Mouse (Mus musculus): ENCODE data around the gene Hsf2bp.

The Hsf2bp gene

DNA sequence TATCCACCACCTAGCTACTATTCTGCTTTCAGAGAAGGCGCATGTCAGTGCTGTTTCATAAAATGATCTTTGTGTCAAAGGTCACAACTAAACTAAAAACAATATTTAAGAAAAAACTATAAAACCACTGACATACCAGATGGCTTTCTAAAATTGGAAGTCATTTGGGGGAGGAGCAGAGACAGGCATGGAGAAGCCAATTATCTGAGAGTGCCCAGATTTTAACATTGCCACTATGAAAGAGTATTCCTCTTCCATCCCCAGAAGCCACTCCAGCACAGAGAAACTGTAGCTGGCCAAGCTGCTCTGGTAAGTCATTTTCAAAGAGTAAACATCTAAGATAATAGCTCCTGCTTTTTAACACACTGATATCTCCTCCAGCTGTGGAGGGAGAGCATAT lies 49.2 kb downstream of the Hsf2bp start:
- in situ Hi-C loops (cut with MboI, MseI), result loop anchor here (5.0 kb wide), 1 partner anchor 100 kb away; no protein-coding TSS in a partner anchor

- in situ Hi-C loops (cut with MboI, MseI), result no loop called here
These were observed 52.7 kb downstream of the Hsf2bp start for GRCm38 (mm10) chr17:31983491-31983890.

DNA sequence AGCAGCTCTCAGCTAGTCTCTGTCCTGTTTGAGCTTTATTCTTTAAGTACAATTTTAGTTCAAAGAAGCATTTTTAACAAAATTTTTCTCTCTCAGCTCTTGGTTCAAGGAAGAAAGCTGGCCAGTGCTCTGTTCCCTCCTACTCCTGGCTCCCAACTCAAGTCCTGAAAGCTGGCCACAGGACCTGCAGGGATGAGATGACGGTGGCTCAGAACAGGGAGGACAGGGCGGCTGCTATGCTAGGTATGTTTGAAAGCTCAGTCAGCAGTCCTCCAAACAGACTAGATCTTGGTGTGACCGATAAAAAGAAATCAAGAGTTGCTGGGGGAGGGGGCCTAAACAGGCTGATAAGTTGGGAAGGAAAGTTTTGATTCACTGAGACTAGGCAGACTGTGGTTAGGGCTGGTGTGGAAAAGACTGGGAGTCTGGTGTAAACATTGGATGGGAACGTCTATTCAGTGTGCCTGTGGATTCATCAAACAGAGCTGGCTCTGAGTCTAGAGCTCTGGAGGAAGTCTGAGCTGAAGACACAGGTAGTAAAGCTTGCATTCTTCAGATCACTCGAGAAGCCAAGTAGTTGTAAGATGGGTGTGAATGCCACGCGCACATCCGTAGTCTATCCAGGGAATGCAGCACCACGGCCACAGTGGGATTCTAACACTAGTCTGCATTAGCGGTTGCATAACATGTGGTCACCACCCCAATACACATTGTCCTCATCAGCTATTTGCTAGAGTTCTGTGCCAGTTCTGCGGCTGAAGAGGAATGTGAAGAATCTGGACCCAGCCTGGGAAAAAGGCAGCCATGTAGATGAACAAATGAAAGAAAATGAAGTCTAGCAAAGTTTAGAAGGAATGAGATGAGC lies 53.6 kb downstream of the Hsf2bp start:
- in situ Hi-C loops (cut with MboI, MseI), result no loop called here

GRCm38 (mm10) chr17:31979888-31980287 lies 56.3 kb downstream of the Hsf2bp start:
- in situ Hi-C loops (cut with MboI, MseI), result loop anchor here (10.0 kb wide), 1 partner anchor 465 kb away; no protein-coding TSS in a partner anchor

GRCm38 (mm10) chr17:31977131-31977530 lies 59.0 kb downstream of the Hsf2bp start:
- in situ Hi-C loops (cut with MboI, MseI), result loop anchor here (10.0 kb wide), 1 partner anchor 468 kb away; no protein-coding TSS in a partner anchor

- in situ Hi-C loops (cut with MboI, MseI), result loop anchor here (10.0 kb wide), 1 partner anchor 468 kb away; no protein-coding TSS in a partner anchor
These were observed 59.6 kb downstream of the Hsf2bp start for GRCm38 (mm10) chr17:31976501-31976900.

- in situ Hi-C loops (cut with MboI, MseI), result loop anchor here (10.0 kb wide), 1 partner anchor 470 kb away; no protein-coding TSS in a partner anchor
These were observed 61.5 kb downstream of the Hsf2bp start for GRCm38 (mm10) chr17:31974694-31975093.

DNA sequence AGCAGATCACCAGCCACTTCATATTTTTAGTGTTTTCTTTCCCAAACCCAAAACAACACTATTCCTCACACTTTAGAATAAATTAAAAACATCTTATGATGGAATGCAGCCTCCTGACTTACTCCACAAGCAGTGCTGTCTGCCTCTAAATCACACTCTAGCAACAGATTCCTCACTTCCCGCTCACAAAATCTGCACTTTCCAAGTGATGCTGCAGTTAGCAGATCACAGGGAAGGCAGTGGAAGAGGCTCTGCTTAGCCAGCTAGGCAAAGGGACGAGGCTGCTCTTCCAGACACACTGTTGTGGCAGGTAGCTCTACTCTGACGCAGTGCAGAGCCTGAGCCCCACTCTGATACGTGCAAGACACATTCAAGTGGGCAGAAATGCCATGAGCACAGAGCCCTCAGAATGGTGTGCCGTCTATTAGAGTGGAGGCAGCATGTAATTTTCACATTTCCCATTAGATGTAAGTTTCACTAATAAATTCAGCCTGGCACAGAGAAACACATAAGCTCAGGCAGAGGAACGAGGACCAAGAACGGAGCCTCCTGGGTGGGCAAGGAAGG lies 62.4 kb downstream of the Hsf2bp start:
- in situ Hi-C loops (cut with MboI, MseI), result loop anchor here (10.0 kb wide), 1 partner anchor 471 kb away; no protein-coding TSS in a partner anchor

DNA sequence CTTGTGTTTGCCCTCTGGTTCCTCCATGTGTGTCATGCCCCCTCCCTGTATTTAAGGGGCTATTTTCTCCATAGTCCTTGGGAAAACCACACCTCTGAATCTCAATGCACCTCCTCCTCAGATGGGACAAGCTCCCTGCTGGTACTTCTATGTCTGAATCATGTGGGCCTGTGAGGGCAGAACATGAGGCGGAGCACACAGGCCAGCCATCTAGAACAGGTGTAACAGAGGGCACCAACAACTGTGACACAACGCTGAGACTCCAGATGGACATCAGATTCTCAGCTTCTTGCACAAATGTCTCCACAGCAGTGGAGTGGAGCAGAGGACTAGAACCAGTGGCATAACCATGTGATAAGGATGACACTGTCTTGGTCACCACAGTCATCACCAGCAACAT lies 65.3 kb downstream of the Hsf2bp start:
- in situ Hi-C loops (cut with MboI, MseI), result loop anchor here (10.0 kb wide), 1 partner anchor 474 kb away; no protein-coding TSS in a partner anchor

DNA sequence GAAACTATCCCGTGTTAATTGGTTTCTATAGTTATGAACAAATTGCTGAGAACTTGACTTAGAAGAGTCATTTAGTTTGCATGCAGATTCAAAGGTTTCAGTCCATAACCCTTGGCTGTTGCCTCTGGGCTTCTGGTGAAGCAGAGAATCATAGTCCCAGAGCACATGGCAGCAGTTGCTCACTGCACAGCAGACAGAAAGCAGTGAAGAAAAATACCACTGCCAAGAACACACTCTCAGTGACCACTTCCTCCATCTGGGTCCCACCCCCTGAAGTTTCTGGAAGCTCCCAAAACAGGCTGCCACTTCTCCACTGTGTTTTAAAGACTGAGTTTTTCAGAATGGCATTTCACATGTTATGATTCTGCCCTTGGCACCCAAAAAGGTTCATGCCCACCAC lies 67.3 kb downstream of the Hsf2bp start:
- in situ Hi-C loops (cut with MboI, MseI), result no loop called here

DNA sequence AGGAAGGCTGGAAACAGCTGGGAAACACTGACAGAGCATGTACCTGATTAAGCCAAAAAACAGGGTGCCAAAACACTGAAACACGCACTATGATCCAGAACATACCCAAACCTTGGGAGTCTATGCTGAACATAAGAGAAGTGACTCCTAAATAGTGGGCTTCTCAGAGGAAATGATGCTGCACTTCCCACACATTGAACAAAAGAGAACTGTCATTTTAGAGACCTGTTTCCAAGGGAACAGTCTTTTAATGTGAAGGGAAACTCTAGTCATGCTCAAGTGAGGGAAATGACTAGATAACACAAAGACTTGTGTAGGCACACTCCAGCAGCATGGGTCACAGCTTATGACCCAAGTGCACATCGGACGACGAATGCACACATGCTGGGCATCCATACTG lies 68.8 kb downstream of the Hsf2bp start:
- in situ Hi-C loops (cut with MboI, MseI), result no loop called here

DNA sequence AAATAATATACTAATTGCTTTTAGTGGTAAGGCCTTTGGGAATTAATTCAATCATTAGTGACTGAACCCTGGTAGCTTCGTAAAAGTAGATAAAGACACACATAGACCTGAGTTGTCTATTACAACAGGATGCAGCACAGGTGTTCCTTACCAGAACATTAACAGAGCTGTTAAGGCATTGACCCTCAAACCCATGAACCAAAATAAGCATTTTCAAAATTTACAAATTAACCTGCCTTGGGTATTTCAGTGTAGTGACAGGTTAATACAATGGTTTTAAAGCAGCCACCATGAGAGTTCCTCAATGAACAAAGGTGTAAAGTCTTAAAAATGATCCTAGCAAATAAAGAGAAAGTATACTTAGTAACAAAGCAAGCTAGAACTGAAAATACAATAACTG lies 69.6 kb downstream of the Hsf2bp start:
- in situ Hi-C loops (cut with MboI, MseI), result no loop called here

GRCm38 (mm10) chr17:31965623-31966022 lies 70.5 kb downstream of the Hsf2bp start:
- in situ Hi-C loops (cut with MboI, MseI), result no loop called here

DNA sequence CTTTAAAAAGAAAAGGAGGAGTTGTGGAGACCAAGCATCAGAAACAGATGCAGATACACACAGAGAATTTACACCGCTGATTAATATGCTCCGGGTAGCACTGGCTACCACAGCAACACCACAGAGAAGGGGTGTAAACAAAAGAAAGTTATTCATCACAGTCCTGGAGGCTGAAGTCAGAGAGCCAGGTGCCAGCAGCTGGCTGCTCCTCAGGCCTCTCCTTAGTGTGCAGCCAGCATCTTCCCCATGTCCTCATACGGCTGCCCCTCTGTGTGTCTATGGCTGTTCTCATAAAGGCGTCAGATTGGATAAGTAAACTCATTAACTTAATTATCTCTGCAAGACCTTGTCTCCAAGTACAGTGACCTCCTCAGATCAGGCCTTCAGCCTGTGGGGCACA lies 73.2 kb downstream of the Hsf2bp start:
- in situ Hi-C loops (cut with MboI, MseI), result no loop called here

GRCm38 (mm10) chr17:31962281-31962680 lies 73.9 kb downstream of the Hsf2bp start:
- in situ Hi-C loops (cut with MboI, MseI), result no loop called here

DNA sequence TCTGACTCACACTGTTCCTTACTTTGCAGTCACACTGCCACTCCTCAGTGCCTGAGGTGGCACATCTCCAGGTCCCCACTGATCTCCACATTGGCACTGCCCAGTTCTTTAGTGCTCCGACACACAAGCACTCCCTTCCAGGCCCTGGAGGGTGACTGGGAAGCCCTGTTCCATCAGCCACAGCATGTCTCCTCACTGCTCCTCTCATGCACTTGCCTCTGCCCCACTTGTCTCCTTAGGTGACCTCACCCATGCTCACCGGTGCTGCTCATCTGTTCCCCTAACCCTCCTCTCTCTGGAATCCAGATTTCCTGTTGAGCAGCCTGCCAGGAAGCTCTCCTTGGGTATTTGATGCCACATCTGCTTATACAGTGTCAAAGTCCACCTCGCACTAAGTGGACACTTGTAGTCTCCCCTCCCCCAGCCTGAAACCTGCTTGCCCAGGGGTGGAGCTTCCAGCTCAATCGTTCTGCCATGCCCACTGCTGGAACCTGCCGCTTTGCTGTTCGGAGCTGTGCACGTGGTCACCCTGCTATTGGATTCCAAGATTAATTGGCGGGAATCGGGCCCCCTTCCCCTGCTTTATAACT lies 81.5 kb downstream of the Hsf2bp start:
- in situ Hi-C loops (cut with MboI, MseI), result no loop called here

DNA sequence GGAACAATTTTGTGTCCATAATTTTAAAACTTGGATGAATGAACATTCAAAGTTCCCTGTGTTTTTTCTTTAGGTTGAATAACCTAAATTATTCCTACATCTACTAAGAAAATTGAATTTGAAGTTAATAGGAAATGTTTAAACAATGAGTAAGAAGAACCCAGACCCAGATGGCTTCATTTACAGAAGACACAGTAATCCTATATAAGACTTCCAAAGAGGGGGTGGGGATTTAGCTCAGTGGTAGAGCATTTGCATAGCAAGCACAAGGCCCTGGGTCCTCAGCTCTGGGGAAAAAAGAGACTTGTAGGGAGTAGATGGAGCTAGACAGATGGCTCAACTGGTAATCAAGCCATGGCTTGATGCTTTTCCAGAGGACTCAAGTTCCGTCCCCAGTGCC lies 87.1 kb downstream of the Hsf2bp start:
- in situ Hi-C loops (cut with MboI, MseI), result no loop called here

DNA sequence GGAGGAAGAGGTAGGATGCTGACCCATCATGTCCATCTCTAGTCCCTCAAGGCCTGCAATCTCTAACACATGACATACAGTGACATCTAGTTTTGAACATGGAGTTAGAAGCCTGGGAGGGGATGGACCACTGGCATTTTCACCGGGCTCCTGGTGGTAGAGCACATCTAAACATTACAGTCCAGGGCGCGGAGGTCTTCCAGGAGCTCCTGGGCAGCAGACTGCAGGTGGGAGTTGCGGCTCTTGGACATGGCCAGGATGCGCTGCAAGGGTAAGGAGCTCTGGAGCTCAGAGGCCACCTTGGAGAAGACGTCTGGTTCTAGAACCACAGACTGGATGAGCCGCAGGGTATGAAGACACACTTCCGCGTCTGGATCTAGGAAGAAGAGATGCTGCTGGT lies 89.7 kb downstream of the Hsf2bp start:
- in situ Hi-C loops (cut with MboI, MseI), result no loop called here

DNA sequence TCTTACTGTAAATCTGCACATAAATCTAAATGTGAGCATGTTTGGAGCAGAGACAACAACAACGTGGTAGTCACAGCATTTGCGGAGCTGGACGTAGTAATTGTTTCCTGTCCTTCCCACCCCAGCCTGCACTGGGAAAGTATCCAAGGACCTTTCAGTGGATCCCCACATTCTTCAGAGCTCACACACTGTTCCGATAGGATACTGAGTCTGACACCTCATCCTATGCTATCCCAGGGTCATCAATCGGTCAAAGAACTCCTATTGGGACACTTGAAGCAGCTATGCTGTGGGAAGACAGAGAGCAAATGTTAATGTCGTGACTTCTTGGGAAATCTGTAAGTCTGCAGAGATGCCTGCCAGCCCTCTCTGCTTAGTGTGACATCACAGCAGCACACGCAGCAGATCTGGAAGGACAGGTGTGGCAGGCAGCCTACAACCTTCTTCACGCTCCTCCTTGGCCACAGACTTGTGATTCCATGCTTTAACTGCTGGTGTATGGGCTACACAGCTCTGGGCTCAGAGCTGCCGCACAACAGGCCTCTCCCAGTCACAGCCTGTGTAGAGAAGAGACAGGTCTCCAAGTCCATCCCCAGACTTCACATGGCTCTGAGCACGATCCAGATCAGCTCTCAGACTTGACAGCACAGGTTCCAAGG lies 92.1 kb downstream of the Hsf2bp start:
- in situ Hi-C loops (cut with MboI, MseI), result no loop called here

GRCm38 (mm10) chr17:31941616-31942015 lies 94.5 kb downstream of the Hsf2bp start:
- in situ Hi-C loops (cut with MboI, MseI), result no loop called here

GRCm38 (mm10) chr17:31940607-31941006 lies 95.5 kb downstream of the Hsf2bp start:
- in situ Hi-C loops (cut with MboI, MseI), result no loop called here
